Mouse (Mus musculus): Measurements from ENCODE around the gene Pacrg. TPM values are rescaled to one million over a fixed set of nuclear protein-coding genes. Genes with fewer than 3 reads are reported as not detected.

Pacrg gene
- polyA plus RNA-seq, 1 experiment from 2014 or later, result 6.4 TPM

- no peak for DNase-seq (ENCODE audit: low spot score)
- no peak overlapping the region for H3K4me3 ChIP-seq (ENCODE audit: low read depth, low read length)
- WGBS, result 83% methylated on average over 5 of the region's 5 CpGs
- H3K9ac ChIP-seq (ENCODE audit: low read length), result no peak overlapping the region
- no peaks in the 10 kb centered on the region for H3K36me3 ChIP-seq (ENCODE audit: control insufficient read depth, insufficient read depth, low read length)
- ATAC-seq (ENCODE audit: insufficient read depth, low FRiP score, low TSS enrichment), result no peak
- peaks cover 6% of the 10 kb centered on the region; the same call in 1 of the 2 replicates for H3K4me1 ChIP-seq (ENCODE audit: control insufficient read depth, insufficient read depth, low read length)
- H3K27ac ChIP-seq (ENCODE audit: low read depth, low read length), result no peak overlapping the region
- H3K4me2 ChIP-seq (ENCODE audit: low read depth), result no peak overlapping the region
- no peaks in the 10 kb centered on the region for H3K27me3 ChIP-seq (ENCODE audit: control insufficient read depth, insufficient read depth, low read length)
- no peaks in the 10 kb centered on the region for H3K9me3 ChIP-seq (ENCODE audit: control insufficient read depth, low read length)
These were observed 329.6 kb downstream of the Pacrg start for GRCm38 (mm10) chr17:10510467-10510866.

- no peak overlapping the region for H3K4me2 ChIP-seq (ENCODE audit: low read depth)
- H3K9me3 ChIP-seq (ENCODE audit: control insufficient read depth, low read length), result no peaks in the 10 kb centered on the region
- no peak for ATAC-seq (ENCODE audit: insufficient read depth, low FRiP score, low TSS enrichment)
These were observed 332.0 kb downstream of the Pacrg start for GRCm38 (mm10) chr17:10508088-10508487.

DNA sequence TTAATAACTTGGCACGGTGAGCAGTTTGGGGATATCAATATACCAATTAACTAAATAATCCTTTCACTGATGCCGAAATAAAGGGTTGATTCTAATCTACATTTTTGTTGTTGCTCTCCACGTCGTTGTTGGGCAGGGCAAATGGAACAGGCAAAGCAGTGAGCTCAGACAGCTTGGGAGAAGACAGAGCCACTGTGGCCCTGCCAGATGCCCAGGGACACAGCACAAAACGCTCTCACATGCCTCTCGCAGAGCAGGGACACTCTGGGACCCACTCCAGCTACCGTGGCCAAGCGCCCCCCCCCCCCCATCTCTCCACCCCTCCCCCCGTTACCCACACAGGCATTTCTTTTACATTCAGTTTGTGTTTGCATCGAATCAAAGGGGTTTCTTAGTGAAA is 332.6 kb downstream of the Pacrg start:
- Histone ChIP-seq H3K4me2 (ENCODE audit: low read depth) (no peak overlapping the region), H3K4me3 (ENCODE audit: low read depth, low read length) (no peak overlapping the region), H3K9me3 (ENCODE audit: control insufficient read depth, low read length) (no peaks in the 10 kb centered on the region), H3K4me1 (ENCODE audit: control insufficient read depth, insufficient read depth, low read length) (no peaks in the 10 kb centered on the region), H3K9ac (ENCODE audit: low read length) (no peak overlapping the region), H3K36me3 (ENCODE audit: control insufficient read depth, insufficient read depth, low read length) (no peaks in the 10 kb centered on the region), H3K27me3 (ENCODE audit: control insufficient read depth, insufficient read depth, low read length) (no peaks in the 10 kb centered on the region), H3K27ac (ENCODE audit: low read depth, low read length) (no peak overlapping the region)
- DNase-seq (ENCODE audit: low spot score) (no peak), ATAC-seq (ENCODE audit: insufficient read depth, low FRiP score, low TSS enrichment) (no peak)
- WGBS, result 62% methylated on average over 10 of the region's 10 CpGs

More at GRCm38 (mm10) chr17:10508088-10508487, 332.0 kb downstream of the Pacrg start:
- Histone ChIP-seq H3K27me3 (ENCODE audit: control insufficient read depth, insufficient read depth, low read length) (no peaks in the 10 kb centered on the region), H3K36me3 (ENCODE audit: control insufficient read depth, insufficient read depth, low read length) (no peaks in the 10 kb centered on the region), H3K4me1 (ENCODE audit: control insufficient read depth, insufficient read depth, low read length) (no peaks in the 10 kb centered on the region), H3K27ac (ENCODE audit: low read depth, low read length) (no peak overlapping the region), H3K9ac (ENCODE audit: low read length) (no peak overlapping the region), H3K4me3 (ENCODE audit: low read depth, low read length) (no peak overlapping the region)
- no peak for DNase-seq (ENCODE audit: low spot score)
- 88% methylated on average over 2 of the region's 2 CpGs for WGBS

GRCm38 (mm10) chr17:10506896-10507295 is 333.2 kb downstream of the Pacrg start:
- Histone ChIP-seq H3K4me2 (ENCODE audit: low read depth) (no peak overlapping the region), H3K4me1 (ENCODE audit: control insufficient read depth, insufficient read depth, low read length) (no peaks in the 10 kb centered on the region), H3K4me3 (ENCODE audit: low read depth, low read length) (no peak overlapping the region), H3K36me3 (ENCODE audit: control insufficient read depth, insufficient read depth, low read length) (no peaks in the 10 kb centered on the region), H3K9ac (ENCODE audit: low read length) (no peak overlapping the region), H3K27me3 (ENCODE audit: control insufficient read depth, insufficient read depth, low read length) (no peaks in the 10 kb centered on the region), H3K9me3 (ENCODE audit: control insufficient read depth, low read length) (no peaks in the 10 kb centered on the region), H3K27ac (ENCODE audit: low read depth, low read length) (no peak overlapping the region)
- WGBS, result 84% methylated on average over 3 of the region's 3 CpGs
- DNase-seq (ENCODE audit: low spot score) (no peak), ATAC-seq (ENCODE audit: insufficient read depth, low FRiP score, low TSS enrichment) (no peak)

DNA sequence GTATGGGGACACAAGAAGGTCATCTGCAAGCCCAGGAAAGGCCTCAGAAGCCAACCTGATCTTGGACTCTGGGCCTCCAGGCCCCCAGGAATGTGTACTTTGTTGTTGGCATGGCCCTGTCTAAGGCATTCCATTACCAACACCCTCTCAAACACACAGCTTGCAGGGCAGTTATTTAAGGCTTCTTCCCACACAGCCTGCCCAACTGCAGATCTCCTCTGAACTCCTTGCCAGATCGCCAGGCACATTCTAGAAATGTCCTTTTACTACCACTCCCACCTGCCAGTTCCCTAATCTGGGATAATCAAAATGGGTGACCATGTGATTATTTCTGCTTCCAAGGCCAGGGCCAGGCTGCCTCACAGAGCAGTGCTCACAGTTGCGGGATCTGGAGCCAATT is 338.7 kb downstream of the Pacrg start:
- H3K4me3 ChIP-seq (ENCODE audit: low read depth, low read length), result no peak overlapping the region
- no peaks in the 10 kb centered on the region for H3K4me1 ChIP-seq (ENCODE audit: control insufficient read depth, insufficient read depth, low read length)
- H3K27ac ChIP-seq (ENCODE audit: low read depth, low read length), result no peak overlapping the region
- no peaks in the 10 kb centered on the region for H3K9me3 ChIP-seq (ENCODE audit: control insufficient read depth, low read length)
- no peak overlapping the region for H3K9ac ChIP-seq (ENCODE audit: low read length)
- WGBS, result 71% methylated on average over 2 of the region's 2 CpGs
- H3K4me2 ChIP-seq (ENCODE audit: low read depth), result no peak overlapping the region
- H3K27me3 ChIP-seq (ENCODE audit: control insufficient read depth, insufficient read depth, low read length), result no peaks in the 10 kb centered on the region
- no peaks in the 10 kb centered on the region for H3K36me3 ChIP-seq (ENCODE audit: control insufficient read depth, insufficient read depth, low read length)
- no peak for DNase-seq (ENCODE audit: low spot score)
- no peak for ATAC-seq (ENCODE audit: insufficient read depth, low FRiP score, low TSS enrichment)

GRCm38 (mm10) chr17:10500795-10501432 is 339.2 kb downstream of the Pacrg start:
- no peaks in the 10 kb centered on the region for H3K36me3 ChIP-seq (ENCODE audit: control insufficient read depth, insufficient read depth, low read length)
- H3K9me3 ChIP-seq (ENCODE audit: control insufficient read depth, low read length), result no peaks in the 10 kb centered on the region
- H3K4me3 ChIP-seq (ENCODE audit: low read depth, low read length), result no peak overlapping the region
- no peaks in the 10 kb centered on the region for H3K27me3 ChIP-seq (ENCODE audit: control insufficient read depth, insufficient read depth, low read length)
- ATAC-seq (ENCODE audit: insufficient read depth, low FRiP score, low TSS enrichment), result no peak
- H3K27ac ChIP-seq (ENCODE audit: low read depth, low read length), result no peak overlapping the region
- 38% methylated on average over 12 of the region's 12 CpGs for WGBS
- no peak for DNase-seq (ENCODE audit: low spot score)
- no peaks in the 10 kb centered on the region for H3K4me1 ChIP-seq (ENCODE audit: control insufficient read depth, insufficient read depth, low read length)
- no peak overlapping the region for H3K4me2 ChIP-seq (ENCODE audit: low read depth)
- no peak overlapping the region for H3K9ac ChIP-seq (ENCODE audit: low read length)

- DNase-seq (ENCODE audit: low spot score), result no peak
- 83% methylated on average over 6 of the region's 6 CpGs for WGBS
These were observed 341.0 kb downstream of the Pacrg start for GRCm38 (mm10) chr17:10498935-10499655.

GRCm38 (mm10) chr17:10497781-10498420 is 342.2 kb downstream of the Pacrg start:
- no peak for DNase-seq (ENCODE audit: low spot score)
- H3K36me3 ChIP-seq (ENCODE audit: control insufficient read depth, insufficient read depth, low read length), result no peaks in the 10 kb centered on the region
- no peak overlapping the region for H3K4me3 ChIP-seq (ENCODE audit: low read depth, low read length)
- H3K4me1 ChIP-seq (ENCODE audit: control insufficient read depth, insufficient read depth, low read length), result no peaks in the 10 kb centered on the region
- H3K9me3 ChIP-seq (ENCODE audit: control insufficient read depth, low read length), result no peaks in the 10 kb centered on the region
- H3K9ac ChIP-seq (ENCODE audit: low read length), result no peak overlapping the region
- no peaks in the 10 kb centered on the region for H3K27me3 ChIP-seq (ENCODE audit: control insufficient read depth, insufficient read depth, low read length)
- H3K4me2 ChIP-seq (ENCODE audit: low read depth), result no peak overlapping the region
- ATAC-seq (ENCODE audit: insufficient read depth, low FRiP score, low TSS enrichment), result no peak
- H3K27ac ChIP-seq (ENCODE audit: low read depth, low read length), result no peak overlapping the region
- WGBS, result 52% methylated on average over 4 of the region's 4 CpGs

More at GRCm38 (mm10) chr17:10498935-10499655, 341.0 kb downstream of the Pacrg start:
- H3K4me3 ChIP-seq (ENCODE audit: low read depth, low read length), result no peak overlapping the region
- H3K27ac ChIP-seq (ENCODE audit: low read depth, low read length), result no peak overlapping the region
- no peak for ATAC-seq (ENCODE audit: insufficient read depth, low FRiP score, low TSS enrichment)
- no peak overlapping the region for H3K4me2 ChIP-seq (ENCODE audit: low read depth)
- H3K9me3 ChIP-seq (ENCODE audit: control insufficient read depth, low read length), result no peaks in the 10 kb centered on the region
- H3K27me3 ChIP-seq (ENCODE audit: control insufficient read depth, insufficient read depth, low read length), result no peaks in the 10 kb centered on the region
- no peaks in the 10 kb centered on the region for H3K36me3 ChIP-seq (ENCODE audit: control insufficient read depth, insufficient read depth, low read length)
- no peak overlapping the region for H3K9ac ChIP-seq (ENCODE audit: low read length)
- H3K4me1 ChIP-seq (ENCODE audit: control insufficient read depth, insufficient read depth, low read length), result no peaks in the 10 kb centered on the region

Measured in neural tube, embryonic 11.5 days (tissue).